Mouse (Mus musculus) megakaryocyte, embryonic 14.5 days (primary cell): ENCODE results near the gene Lima1. TPM values are rescaled to one million over a fixed set of nuclear protein-coding genes. Genes with fewer than 3 reads are reported as not detected.
A peak's percentile ranks its signal among the peaks of the same experiment; 100 is the strongest.
"Not testable (repeated sequence)": the region's sequence is repeated elsewhere in the genome, so short reads cannot be mapped to it uniquely, and the experiment has no call there.

ENCODE experiments used
- H3K27me3 ChIP-seq: replicated peaks from 2 replicates; pipeline ENCODE3; 2012; ENCODE audit warnings: inconsistent platforms
- H3K36me3 ChIP-seq: replicated peaks from 2 replicates; pipeline ENCODE3; 2012; ENCODE audit warnings: low read length, inconsistent platforms, mixed read lengths
- H3K4me1 ChIP-seq: 2 replicates; pipeline ENCODE4 v1.6.1; 2012; ENCODE audit warnings: inconsistent platforms
- H3K4me3 ChIP-seq: replicated peaks from 2 replicates; pipeline ENCODE3; 2012; ENCODE audit warnings: moderate library complexity, mild to moderate bottlenecking, inconsistent platforms
- H3K9me3 ChIP-seq: 2 replicates; pipeline ENCODE4 v1.6.1; 2012; ENCODE audit warnings: inconsistent platforms
- FLI1 ChIP-seq: IDR thresholded peaks from 2 replicates; pipeline ENCODE4 v1.6.1; 2012; ENCODE audit warnings: low read length, inconsistent platforms, mixed read lengths
- GATA1 ChIP-seq: IDR thresholded peaks from 3 replicates; pipeline ENCODE4 v1.6.1; 2012; ENCODE audit warnings: mixed read lengths, low read length, inconsistent platforms, borderline replicate concordance
- polyA plus RNA-seq: library from polyadenylated mRNA; stranded (reverse); fragments of >175 nt; gene quantifications from 2 replicates; pipeline ENCODE4 v1.2.3, GENCODE M21; 2012; ENCODE audit warnings: low replicate concordance; ENCODE audit not compliant: insufficient read depth

Lima1 gene
- polyA plus RNA-seq, 1 experiment = 0.75 TPM

DNA sequence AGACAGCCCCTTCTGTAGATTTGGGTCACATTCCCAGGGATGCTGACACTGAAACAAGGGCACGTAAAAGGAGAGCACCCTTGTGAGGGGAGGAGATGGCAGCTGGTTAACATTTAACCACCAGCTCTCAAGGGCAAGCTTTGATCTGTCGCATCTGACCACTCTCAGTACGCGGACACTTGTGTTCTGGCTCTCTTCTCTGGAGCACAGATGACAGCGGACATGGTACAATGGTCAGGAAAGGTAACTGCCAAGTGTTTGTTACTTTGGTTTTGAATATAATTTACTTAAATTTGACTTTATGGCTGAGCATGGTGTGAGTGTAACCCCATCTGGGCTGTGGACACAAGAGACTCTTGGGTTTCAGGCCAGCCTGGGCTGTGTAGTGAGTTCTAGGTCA is 27.5 kb upstream of the Lima1 start:
- Histone ChIP-seq H3K9me3 (no peaks in the 10 kb centered on the region), H3K4me3 (no peak overlapping the region), H3K27me3 (peaks cover 31% of the 10 kb centered on the region), H3K36me3 (no peaks in the 10 kb centered on the region), H3K4me1 (peaks cover 5% of the 10 kb centered on the region)
- TF ChIP-seq GATA1 = no peak
- no peak for TF ChIP-seq FLI1

DNA sequence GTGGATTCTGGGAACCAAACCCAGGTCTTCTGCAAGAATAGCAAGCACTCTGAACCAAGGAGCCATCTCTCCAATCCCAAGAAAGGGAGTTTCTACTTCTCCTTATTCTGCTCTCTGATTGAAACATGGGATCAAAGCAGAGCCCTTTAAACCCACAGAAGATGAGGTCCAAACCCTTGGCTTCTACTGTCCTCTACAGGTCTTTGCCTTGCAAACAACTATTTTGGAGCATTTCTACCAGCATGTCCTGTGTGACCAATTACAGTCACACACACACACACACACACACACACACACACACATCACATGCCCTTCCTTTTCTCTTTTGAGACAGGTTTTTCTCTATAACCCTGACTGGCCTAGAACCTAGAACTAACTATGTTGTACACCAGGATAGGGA is 21.4 kb upstream of the Lima1 start:
- no peak overlapping the region for H3K4me3 ChIP-seq
- TF ChIP-seq GATA1 (no peak), FLI1 (no peak)
- H3K27me3 ChIP-seq = peaks cover 24% of the 10 kb centered on the region
- H3K9me3 ChIP-seq = no peaks in the 10 kb centered on the region
- H3K36me3 ChIP-seq = no peaks in the 10 kb centered on the region
- H3K4me1 ChIP-seq = peaks cover 9% of the 10 kb centered on the region; the same call in 1 of the 2 replicates

DNA sequence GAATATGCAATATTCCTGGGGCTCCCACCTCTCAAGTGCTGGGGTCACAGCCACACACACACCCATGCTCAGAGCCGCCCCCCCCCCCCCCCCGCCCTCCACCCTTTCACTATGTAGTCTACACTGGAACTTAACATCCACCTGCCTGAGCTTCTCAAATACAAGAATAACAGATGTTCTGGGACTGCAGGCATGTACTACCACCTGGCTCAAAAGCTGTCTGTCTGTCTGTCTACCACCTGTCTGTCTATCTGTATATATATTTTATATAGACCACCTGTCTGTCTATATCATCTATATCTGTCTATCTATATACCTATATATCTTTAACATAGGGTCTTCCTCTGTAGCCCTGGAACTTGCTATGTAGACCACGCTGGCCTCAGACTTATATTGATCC is 16.1 kb upstream of the Lima1 start:
- Histone ChIP-seq H3K27me3 (peaks cover 33% of the 10 kb centered on the region), H3K9me3 (0 out of 2 replicates have a peak, but pooled peaks cover 3% of the 10 kb centered on the region), H3K4me3 (no peak overlapping the region), H3K36me3 (no peaks in the 10 kb centered on the region), H3K4me1 (peaks cover 12% of the 10 kb centered on the region)
- TF ChIP-seq GATA1 (no peak), FLI1 (no peak)

DNA sequence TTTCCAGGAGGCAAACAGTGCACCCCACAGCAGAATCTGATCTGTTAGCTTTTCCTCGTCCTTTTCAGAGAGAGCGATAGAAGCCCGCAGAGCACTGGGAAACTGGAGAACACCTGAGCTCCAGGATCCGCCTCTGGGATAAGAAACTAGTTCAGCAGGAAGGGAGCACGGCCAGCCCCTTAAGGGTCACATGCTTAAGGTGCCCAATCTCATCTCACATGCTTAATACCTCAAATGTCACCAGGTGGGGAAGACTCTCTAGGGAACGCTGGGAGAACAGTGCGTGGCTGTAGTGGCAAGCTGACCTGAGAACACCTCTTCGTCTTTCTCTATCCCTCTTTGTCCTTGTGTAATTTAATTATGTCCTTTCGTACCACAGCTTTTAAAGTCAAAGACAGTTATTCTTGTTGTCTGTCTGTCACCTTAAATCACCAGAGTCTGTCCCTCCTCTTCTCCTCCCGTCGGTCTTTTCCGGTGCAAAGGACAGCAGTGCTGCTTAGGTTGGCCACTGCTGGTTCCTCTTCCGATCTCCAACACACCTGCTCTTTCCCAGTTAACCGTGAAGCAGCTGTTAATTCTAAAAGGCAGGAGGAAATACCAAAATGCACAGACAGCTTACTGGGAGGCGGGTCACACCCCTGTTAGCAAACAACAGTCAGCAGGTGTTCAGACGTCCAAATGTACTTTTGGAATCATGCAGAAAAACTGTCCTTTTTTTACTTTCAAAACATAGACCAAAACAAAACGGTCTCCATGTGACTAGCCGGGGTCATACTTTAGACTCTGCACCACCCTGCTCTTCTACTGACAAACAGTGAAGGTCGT is 15.4 kb upstream of the Lima1 start:
- Histone ChIP-seq H3K9me3 (0 out of 2 replicates have a peak, but pooled peaks cover 3% of the 10 kb centered on the region), H3K4me3 (no peak overlapping the region), H3K27me3 (peaks cover 35% of the 10 kb centered on the region), H3K36me3 (no peaks in the 10 kb centered on the region), H3K4me1 (peaks cover 12% of the 10 kb centered on the region)
- TF ChIP-seq GATA1 (no peak), FLI1 (no peak)

DNA sequence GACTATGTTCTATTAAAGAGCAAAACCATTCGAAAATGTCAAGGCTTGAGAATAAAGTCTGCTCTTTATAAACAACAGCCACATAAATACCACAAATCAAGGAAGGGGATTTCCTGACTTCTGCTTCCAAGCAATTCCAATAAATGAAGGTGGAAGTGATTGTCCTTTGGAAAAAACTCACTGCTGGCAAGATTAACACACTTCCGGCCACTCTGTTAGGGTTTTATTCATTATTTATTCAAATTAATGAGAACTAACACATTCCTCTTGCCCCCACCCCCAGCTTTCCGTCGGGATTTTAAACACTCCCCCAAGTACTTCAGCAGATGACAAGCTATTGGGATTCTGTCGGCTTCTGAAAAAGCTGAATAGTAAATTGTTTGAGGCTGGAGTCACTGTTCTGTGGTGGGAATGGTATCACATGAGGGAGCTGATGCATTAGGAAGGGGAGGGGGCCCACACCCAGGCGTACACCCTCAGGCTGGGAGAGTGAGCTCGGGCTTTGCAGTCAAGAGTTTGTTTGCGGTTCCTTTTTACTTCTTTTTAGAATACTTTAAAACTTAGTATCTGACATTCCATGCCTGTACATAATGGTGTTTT is 14.1 kb upstream of the Lima1 start:
- H3K9me3 ChIP-seq = 0 out of 2 replicates have a peak, but pooled peaks cover 3% of the 10 kb centered on the region
- no peaks in the 10 kb centered on the region for H3K36me3 ChIP-seq
- H3K4me3 ChIP-seq = no peak overlapping the region
- peaks cover 40% of the 10 kb centered on the region for H3K27me3 ChIP-seq
- H3K4me1 ChIP-seq = peaks cover 7% of the 10 kb centered on the region
- TF ChIP-seq FLI1 = no peak

DNA sequence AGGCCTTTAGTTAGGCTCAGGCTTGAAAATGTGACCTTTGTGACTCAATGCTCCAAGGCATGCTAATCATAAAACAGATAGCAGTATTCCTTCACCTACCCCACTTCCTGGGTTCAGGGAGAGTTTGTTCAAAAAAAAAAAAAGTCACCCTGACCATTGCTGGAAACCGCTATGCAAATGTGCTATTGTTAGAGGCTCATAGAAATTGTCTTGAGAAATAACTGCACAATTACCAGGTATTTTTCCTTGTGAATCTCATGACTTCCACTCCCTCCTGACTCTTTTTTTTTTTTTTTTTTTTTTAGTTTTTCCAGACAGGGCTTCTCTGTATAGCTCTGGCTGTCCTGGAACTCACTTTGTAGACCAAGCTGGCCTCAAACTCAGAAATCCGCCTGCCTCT is 11.9 kb upstream of the Lima1 start:
- not testable (repeated sequence) for H3K4me3 ChIP-seq, H3K36me3 ChIP-seq, H3K9me3 ChIP-seq, H3K4me1 ChIP-seq
- H3K27me3 ChIP-seq = peaks cover 39% of the 10 kb centered on the region

DNA sequence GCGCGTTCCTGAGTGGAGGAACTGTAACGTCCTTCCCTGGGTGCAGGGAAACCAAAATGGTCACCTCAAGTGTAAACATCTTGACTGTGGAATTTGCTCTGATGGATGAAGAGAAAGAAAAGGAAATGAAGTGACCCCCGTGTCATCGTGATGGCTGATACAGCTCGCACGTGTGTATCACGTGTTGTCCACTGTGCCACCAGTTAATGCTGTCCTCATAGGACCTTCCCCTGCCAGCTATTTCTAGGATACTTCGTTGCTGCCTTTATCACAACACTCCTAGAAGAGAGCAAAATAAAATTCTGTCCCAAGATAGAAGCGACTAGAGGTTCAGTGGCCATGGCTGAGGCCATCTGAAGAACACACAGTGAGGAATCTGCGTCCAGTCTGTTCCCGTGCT is 8.8 kb upstream of the Lima1 start:
- H3K36me3 ChIP-seq = no peaks in the 10 kb centered on the region
- peaks cover 35% of the 10 kb centered on the region for H3K27me3 ChIP-seq
- no peak for TF ChIP-seq FLI1
- no peak for TF ChIP-seq GATA1
- no peak overlapping the region for H3K4me3 ChIP-seq
- no peaks in the 10 kb centered on the region for H3K4me1 ChIP-seq
- H3K9me3 ChIP-seq = peaks cover 3% of the 10 kb centered on the region; the same call in 1 of the 2 replicates

DNA sequence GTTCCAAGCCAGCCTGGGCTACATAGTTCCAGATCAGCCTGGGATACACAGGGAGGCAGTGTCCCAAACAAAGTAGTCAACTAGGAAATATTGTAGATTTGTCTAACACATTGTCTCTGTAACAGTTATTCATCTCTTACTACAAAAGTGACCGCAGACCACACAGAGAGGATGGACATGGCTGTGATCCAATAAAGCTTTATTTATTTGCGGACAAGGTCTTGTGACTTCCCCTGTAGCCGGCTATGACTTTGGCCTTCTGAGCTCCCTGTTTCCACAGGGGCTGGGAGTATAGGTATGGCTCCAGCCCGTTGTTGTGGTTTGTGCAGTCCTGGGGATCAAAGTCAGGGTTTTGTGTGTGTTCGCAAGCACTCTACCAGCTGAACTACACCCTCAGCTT is 3.3 kb upstream of the Lima1 start:
- H3K4me1 ChIP-seq = peaks cover 15% of the 10 kb centered on the region
- H3K4me3 ChIP-seq = no peak overlapping the region
- no peak for TF ChIP-seq GATA1
- TF ChIP-seq FLI1 = no peak
- no peaks in the 10 kb centered on the region; the same call in 1 of the 2 replicates for H3K9me3 ChIP-seq
- no peaks in the 10 kb centered on the region for H3K36me3 ChIP-seq
- peaks cover 49% of the 10 kb centered on the region for H3K27me3 ChIP-seq

DNA sequence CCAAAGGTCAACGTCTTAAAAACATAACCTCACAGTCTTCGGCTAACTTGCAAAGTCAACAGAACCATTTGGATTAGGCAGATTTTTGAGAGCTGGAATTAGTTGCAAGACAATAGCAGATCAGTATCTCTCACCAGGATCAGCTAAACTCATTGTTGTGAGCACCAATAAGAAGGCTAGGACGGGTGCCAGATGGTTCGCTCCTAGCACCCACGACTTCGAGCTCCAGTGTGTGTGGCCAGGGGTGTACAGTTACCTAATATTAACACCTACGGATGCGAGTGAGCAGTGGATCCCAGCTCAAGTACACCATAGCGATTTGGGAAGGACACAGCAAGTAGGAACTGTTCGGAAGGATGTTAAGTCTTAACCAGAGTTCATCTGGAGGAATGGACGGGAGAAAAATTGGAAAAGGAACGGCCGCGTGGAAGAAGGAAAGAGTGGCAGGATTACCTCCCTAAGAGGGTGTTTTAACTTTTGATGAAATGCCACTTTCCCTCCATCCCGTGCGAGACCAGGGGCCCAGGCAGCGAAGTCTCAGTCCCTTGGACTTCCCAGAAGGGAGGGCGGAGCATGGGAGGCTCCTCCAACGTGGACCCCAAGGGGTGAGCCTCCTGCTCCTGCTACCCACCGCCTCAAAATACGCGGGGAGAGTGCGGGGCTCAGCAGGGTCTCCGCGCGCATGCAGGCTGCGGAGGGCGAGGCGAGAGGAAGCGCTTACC is 483 bp downstream of the Lima1 start:
- H3K4me3 ChIP-seq = peak overlapping the region; percentile 95
- no peaks in the 10 kb centered on the region for H3K36me3 ChIP-seq

DNA sequence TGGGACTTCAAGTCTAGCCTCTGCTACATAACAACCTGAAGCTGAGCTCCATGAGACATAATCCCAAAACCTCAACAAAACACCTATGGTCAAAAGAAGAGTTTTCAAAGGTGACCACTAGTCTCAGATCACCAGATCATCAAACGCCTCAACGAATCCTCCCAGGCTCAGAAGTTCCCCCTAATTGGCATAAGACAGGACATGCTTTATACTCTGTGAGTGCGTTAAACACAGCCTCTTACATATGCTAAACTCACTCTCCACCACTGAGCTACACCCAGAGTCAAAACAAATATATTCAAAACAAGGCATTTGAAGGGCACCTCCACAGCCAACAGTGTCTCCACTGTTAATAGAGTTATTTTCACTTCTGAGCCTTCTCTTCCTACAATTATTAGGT is 2.7 kb downstream of the Lima1 start:
- no peaks in the 10 kb centered on the region for H3K9me3 ChIP-seq
- peaks cover 60% of the 10 kb centered on the region for H3K27me3 ChIP-seq
- no peak for TF ChIP-seq FLI1
- no peak for TF ChIP-seq GATA1
- H3K36me3 ChIP-seq = no peaks in the 10 kb centered on the region
- peaks cover 15% of the 10 kb centered on the region for H3K4me1 ChIP-seq
- no peak overlapping the region for H3K4me3 ChIP-seq

More for the DNA sequence above, 483 bp downstream of the Lima1 start:
- H3K27me3 ChIP-seq = peaks cover 56% of the 10 kb centered on the region
- no peaks in the 10 kb centered on the region for H3K9me3 ChIP-seq
- TF ChIP-seq GATA1 = no peak
- no peak for TF ChIP-seq FLI1
- peaks cover 15% of the 10 kb centered on the region for H3K4me1 ChIP-seq
